Mouse (Mus musculus) kidney, adult 2 months (tissue): ENCODE results near the gene Cnst. TPM values are rescaled to one million over a fixed set of nuclear protein-coding genes. Genes with fewer than 3 reads are reported as not detected.
"Not testable (repeated sequence)": the region's sequence is repeated elsewhere in the genome, so short reads cannot be mapped to it uniquely, and the experiment has no call there.

ENCODE experiments used
- DNase-seq: peaks from one replicate; pipeline ENCODE4 v3.0.0; 2021
- H3K27ac ChIP-seq: fragments of 200-500 bp; 2 replicates; pipeline ENCODE4 v1.5.1; 2012; ENCODE audit warnings: low read depth, low read length, control low read depth, inconsistent platforms; ENCODE audit not compliant: insufficient read depth
- H3K27me3 ChIP-seq: fragments of 200-500 bp; replicated peaks from 2 replicates; pipeline ENCODE4 v1.6.1; 2012; ENCODE audit warnings: mild to moderate bottlenecking, moderate library complexity, low read length, inconsistent platforms; ENCODE audit not compliant: control insufficient read depth, insufficient read depth
- H3K36me3 ChIP-seq: fragments of 200-500 bp; 2 replicates; pipeline ENCODE4 v1.6.1; 2012; ENCODE audit warnings: mild to moderate bottlenecking, moderate library complexity, low read length, inconsistent platforms; ENCODE audit not compliant: control insufficient read depth, insufficient read depth
- H3K4me1 ChIP-seq: fragments of 200-500 bp; 2 replicates; pipeline ENCODE4 v1.6.1; 2011; ENCODE audit warnings: low read length; ENCODE audit not compliant: control insufficient read depth, insufficient read depth
- H3K4me3 ChIP-seq: fragments of 200-500 bp; 2 replicates; pipeline ENCODE4 v1.5.1; 2011; ENCODE audit warnings: mild to moderate bottlenecking, low read depth, low read length, control low read depth; ENCODE audit not compliant: insufficient read depth
- CTCF ChIP-seq: fragments of 200-500 bp; conservative IDR thresholded peaks from 2 replicates; pipeline ENCODE4 v1.5.1; 2011; ENCODE audit warnings: low read depth, mild to moderate bottlenecking, control low read depth, low read length, moderate library complexity, mixed read lengths; ENCODE audit not compliant: insufficient read depth, insufficient read length
- POLR2A ChIP-seq: fragments of 200-500 bp; IDR thresholded peaks from one replicate; pipeline ENCODE4 v1.6.1; 2011; ENCODE audit warnings: low read depth, low read length, control low read depth
- WGBS: fragments of 180-500 bp; shearing (Covaris S2); methylation state at CpG from one replicate; pipeline ENCODE4 v1.1.7; 2018; 5-methylcytosine and 5-hydroxymethylcytosine counted together
- polyA plus RNA-seq: library from polyadenylated mRNA; depleted of rRNA; stranded (reverse); fragments of >200 nt; gene quantifications from 2 replicates; pipeline ENCODE4 v1.2.3, GENCODE M21; 2012

Gene Cnst
- polyA plus RNA-seq, 1 experiment = 11.1 TPM

- 19% methylated on average over 4 of the region's 4 CpGs for WGBS
- Histone ChIP-seq H3K27me3 (no peaks in the 10 kb centered on the region), H3K27ac (no peak overlapping the region), H3K36me3 (no peaks in the 10 kb centered on the region), H3K4me3 (no peak overlapping the region), H3K4me1 (no peaks in the 10 kb centered on the region; the same call in 1 of the 2 replicates)
- TF ChIP-seq POLR2A (no peak), CTCF (no peak)
- DNase-seq = no peak
Measured at GRCm38 (mm10) chr1:179645980-179646268, 99.8 kb downstream of the Cnst start.

GRCm38 (mm10) chr1:179648678-179649077 lies 102.5 kb downstream of the Cnst start:
- H3K27me3 ChIP-seq, H3K27ac ChIP-seq, H3K36me3 ChIP-seq, H3K4me1 ChIP-seq, H3K4me3 ChIP-seq, DNase-seq: not testable (repeated sequence)
- 77% methylated on average over 4 of the region's 5 CpGs for WGBS

GRCm38 (mm10) chr1:179649324-179649723 lies 103.2 kb downstream of the Cnst start:
- Histone ChIP-seq H3K27ac (no peak overlapping the region), H3K36me3 (no peaks in the 10 kb centered on the region), H3K4me3 (no peak overlapping the region), H3K27me3 (no peaks in the 10 kb centered on the region), H3K4me1 (no peaks in the 10 kb centered on the region; the same call in 1 of the 2 replicates)
- DNase-seq = no peak
- 89% methylated on average over 3 of the region's 3 CpGs for WGBS
- no peak for TF ChIP-seq CTCF
- TF ChIP-seq POLR2A = no peak

GRCm38 (mm10) chr1:179650284-179650683 lies 104.1 kb downstream of the Cnst start:
- WGBS = 72% methylated on average over 4 of the region's 4 CpGs
- Histone ChIP-seq H3K27ac (no peak overlapping the region), H3K27me3 (no peaks in the 10 kb centered on the region), H3K4me3 (no peak overlapping the region), H3K4me1 (no peaks in the 10 kb centered on the region), H3K36me3 (no peaks in the 10 kb centered on the region)
- TF ChIP-seq CTCF (no peak), POLR2A (no peak)
- DNase-seq = no peak

GRCm38 (mm10) chr1:179651224-179651623 lies 105.1 kb downstream of the Cnst start:
- no peaks in the 10 kb centered on the region for H3K36me3 ChIP-seq
- H3K4me1 ChIP-seq = no peaks in the 10 kb centered on the region
- no peak for TF ChIP-seq CTCF
- no peak for TF ChIP-seq POLR2A
- no peak overlapping the region for H3K27ac ChIP-seq
- H3K4me3 ChIP-seq = no peak overlapping the region
- H3K27me3 ChIP-seq = no peaks in the 10 kb centered on the region
- WGBS = 81% methylated on average over 5 of the region's 5 CpGs
- no peak for DNase-seq

- H3K4me3 ChIP-seq = no peak overlapping the region
- no peaks in the 10 kb centered on the region; the same call in 1 of the 2 replicates for H3K4me1 ChIP-seq
- TF ChIP-seq CTCF = no peak
- no peak for TF ChIP-seq POLR2A
- H3K36me3 ChIP-seq = no peaks in the 10 kb centered on the region
- no peak overlapping the region for H3K27ac ChIP-seq
- no peak for DNase-seq
- WGBS = 94% methylated on average over 5 of the region's 5 CpGs
- H3K27me3 ChIP-seq = no peaks in the 10 kb centered on the region
Measured at GRCm38 (mm10) chr1:179663065-179663464, 116.9 kb downstream of the Cnst start.

GRCm38 (mm10) chr1:179664309-179664930 lies 118.2 kb downstream of the Cnst start:
- TF ChIP-seq CTCF (no peak), POLR2A (no peak)
- H3K36me3 ChIP-seq = no peaks in the 10 kb centered on the region
- no peaks in the 10 kb centered on the region; the same call in 1 of the 2 replicates for H3K4me1 ChIP-seq
- H3K4me3 ChIP-seq = no peak overlapping the region
- WGBS = 57% methylated on average over 4 of the region's 4 CpGs
- H3K27ac ChIP-seq = no peak overlapping the region
- peak; percentile 46 for DNase-seq
- H3K27me3 ChIP-seq = no peaks in the 10 kb centered on the region
